Mouse (Mus musculus): ENCODE data around the gene AC124108.1. TPM values are rescaled to one million over a fixed set of nuclear protein-coding genes. Genes with fewer than 3 reads are reported as not detected.

Gene AC124108.1
- total RNA-seq, 2 experiments from 2014 or later: not detected

DNA sequence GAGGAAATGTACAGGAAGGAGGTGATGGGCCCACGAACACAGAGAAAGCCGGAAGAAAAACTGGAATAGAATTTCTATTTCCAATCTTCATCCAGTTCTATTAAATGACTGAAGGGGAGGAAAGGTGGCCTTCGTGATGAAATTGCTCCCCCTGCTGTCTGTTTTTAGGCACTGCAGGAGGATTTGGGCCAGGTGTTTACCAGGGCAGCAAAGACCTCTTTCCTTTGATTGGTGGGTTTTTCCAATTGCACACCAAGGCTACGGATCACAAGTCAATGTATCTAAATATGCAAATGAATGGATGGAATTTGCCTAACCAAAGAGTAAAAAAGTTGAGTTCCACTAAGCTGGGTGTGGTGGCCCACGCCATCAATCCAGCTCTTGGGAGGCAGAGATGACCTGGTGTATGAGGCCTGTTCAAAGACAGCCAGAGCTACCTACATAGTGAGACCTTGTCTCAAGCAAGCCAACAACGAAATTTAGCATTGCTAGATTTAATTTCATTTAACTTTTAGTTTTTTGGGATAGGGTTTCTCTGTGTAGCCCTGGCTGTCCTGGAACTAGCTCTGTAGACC, 46.4 kb downstream of the AC124108.1 start:
- ATAC-seq (replicated peaks; ENCODE audit: poor library complexity): peak; percentile 83

DNA sequence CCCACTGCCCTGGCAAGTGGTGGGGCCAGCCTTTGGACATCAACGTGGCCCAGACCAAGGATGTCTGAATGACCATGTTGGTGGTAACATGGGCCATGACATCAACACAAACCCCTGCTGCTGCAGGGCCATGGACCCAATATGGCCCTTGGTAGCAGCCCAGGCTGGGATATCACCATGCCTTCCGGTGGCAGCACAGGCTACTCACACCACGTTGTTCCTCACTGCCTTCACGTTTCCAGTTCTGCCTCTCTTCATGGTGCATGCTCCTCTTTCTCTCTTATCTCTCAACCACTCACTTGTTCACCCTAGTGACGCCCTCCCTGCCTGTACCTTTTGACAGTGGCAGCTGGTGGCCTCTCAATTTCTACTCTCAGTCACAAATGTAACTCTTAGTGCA, 53.8 kb downstream of the AC124108.1 start:
- peak; percentile 54; the same call in 1 of the 2 replicates for ATAC-seq (replicated peaks; ENCODE audit: poor library complexity)

GRCm38 (mm10) chr1:132246137-132246536, 54.9 kb downstream of the AC124108.1 start:
- peak; percentile 89 for ATAC-seq (replicated peaks; ENCODE audit: poor library complexity)

- ATAC-seq (replicated peaks; ENCODE audit: poor library complexity): peak; percentile 17
These were observed 55.4 kb downstream of the AC124108.1 start for GRCm38 (mm10) chr1:132246641-132247040.

GRCm38 (mm10) chr1:132254467-132254866, 63.2 kb downstream of the AC124108.1 start:
- no peak for ATAC-seq (replicated peaks; ENCODE audit: poor library complexity)

Other genes starting within 250 kb of the AC124108.1 start
- gene Slc45a3, start 228.5 kb upstream of the AC124108.1 start, total RNA-seq (2015): 1.6 and 2.7 TPM in 2 replicates
- gene Slc45a3, start 228.5 kb upstream of the AC124108.1 start, total RNA-seq (2017): 1.1 and 1.6 TPM in 2 replicates
- gene Elk4, start 183.8 kb upstream of the AC124108.1 start, total RNA-seq (2015): 87.7 and 98.6 TPM in 2 replicates
- gene Elk4, start 183.8 kb upstream of the AC124108.1 start, total RNA-seq (2017): 44.3 and 73.1 TPM in 2 replicates
- gene Mfsd4a, start 123.4 kb upstream of the AC124108.1 start, total RNA-seq (2015): 0.52 TPM in 1 of 2 replicates, not detected in the other
- gene Mfsd4a, start 123.4 kb upstream of the AC124108.1 start, total RNA-seq (2017): 0.20 and 0.25 TPM in 2 replicates
- gene Cdk18, start 51.8 kb upstream of the AC124108.1 start, total RNA-seq (2015): 1.7 and 2.3 TPM in 2 replicates
- gene Cdk18, start 51.8 kb upstream of the AC124108.1 start, total RNA-seq (2017): 0.75 and 1.3 TPM in 2 replicates
- not detected in 2 replicates for gene Lemd1, start within 50 bp of the AC124108.1 start, total RNA-seq (2015)
- not detected in 2 replicates for gene Lemd1, start within 50 bp of the AC124108.1 start, total RNA-seq (2017)
- gene Gm10188, start 38.3 kb downstream of the AC124108.1 start, total RNA-seq (2015): not detected in 2 replicates
- gene Gm10188, start 38.3 kb downstream of the AC124108.1 start, total RNA-seq (2017): not detected in 2 replicates
- not detected in 2 replicates for gene Klhdc8a, start 107.2 kb downstream of the AC124108.1 start, total RNA-seq (2015)
- not detected in 2 replicates for gene Klhdc8a, start 107.2 kb downstream of the AC124108.1 start, total RNA-seq (2017)
- gene Nuak2, start 124.7 kb downstream of the AC124108.1 start, total RNA-seq (2015): 19.8 and 26.1 TPM in 2 replicates
- 14.5 and 20.2 TPM in 2 replicates for gene Nuak2, start 124.7 kb downstream of the AC124108.1 start, total RNA-seq (2017)
- gene Tmcc2, start 199.8 kb downstream of the AC124108.1 start, total RNA-seq (2015): 2.9 and 6.1 TPM in 2 replicates
- 5.5 and 6.0 TPM in 2 replicates for gene Tmcc2, start 199.8 kb downstream of the AC124108.1 start, total RNA-seq (2017)
- 14.2 and 20.1 TPM in 2 replicates for gene Dstyk, start 226.1 kb downstream of the AC124108.1 start, total RNA-seq (2015)
- gene Dstyk, start 226.1 kb downstream of the AC124108.1 start, total RNA-seq (2017): 16.0 and 22.3 TPM in 2 replicates